Mouse (Mus musculus) forebrain, embryonic 12.5 days (tissue): ENCODE measurements at regions not wholly inside any gene's neighbourhood (a gene's known extent, or its start where the extent isn't known, plus 50 kb on each side); places are given as distances from the start of the nearest gene placed in this dataset.
A peak's percentile ranks its signal among the peaks of the same experiment; 100 is the strongest.

Source experiments
- ATAC-seq: fragments of 200-750 bp; cut with Nextera tagmentation; 2 replicates; pipeline ENCODE4 v1.8.0; 2017; ENCODE audit warnings: moderate TSS enrichment; ENCODE audit not compliant: low FRiP score
- H3K27ac ChIP-seq: fragments of 300-500 bp; sonication (generic); 2 replicates; pipeline ENCODE4 v1.5.1; 2016; ENCODE audit warnings: mild to moderate bottlenecking
- H3K27me3 ChIP-seq: fragments of 300-500 bp; sonication (generic); 2 replicates; pipeline ENCODE4 v1.6.1; 2016; ENCODE audit warnings: mild to moderate bottlenecking
- H3K36me3 ChIP-seq: fragments of 300-500 bp; sonication (generic); replicated peaks from 2 replicates; pipeline ENCODE4 v1.6.1; 2016; ENCODE audit warnings: mild to moderate bottlenecking
- H3K4me1 ChIP-seq: fragments of 300-500 bp; sonication (generic); 2 replicates; pipeline ENCODE4 v1.6.1; 2016
- H3K4me2 ChIP-seq: fragments of 300-500 bp; sonication (generic); 2 replicates; pipeline ENCODE4 v1.6.1; 2016; ENCODE audit warnings: mild to moderate bottlenecking, moderate library complexity
- H3K4me3 ChIP-seq: fragments of 300-500 bp; sonication (generic); replicated peaks from 2 replicates; pipeline ENCODE4 v1.5.1; 2016; ENCODE audit warnings: mild to moderate bottlenecking
- H3K9ac ChIP-seq: fragments of 300-500 bp; sonication (generic); 2 replicates; pipeline ENCODE4 v1.6.1; 2016; ENCODE audit warnings: mild to moderate bottlenecking
- H3K9me3 ChIP-seq: fragments of 300-500 bp; sonication (generic); 2 replicates; pipeline ENCODE4 v1.6.1; 2016
- WGBS: fragments of 180-500 bp; shearing (Covaris S2); methylation state at CpG from one replicate; pipeline ENCODE4 v1.1.7; 2016; 5-methylcytosine and 5-hydroxymethylcytosine counted together

DNA sequence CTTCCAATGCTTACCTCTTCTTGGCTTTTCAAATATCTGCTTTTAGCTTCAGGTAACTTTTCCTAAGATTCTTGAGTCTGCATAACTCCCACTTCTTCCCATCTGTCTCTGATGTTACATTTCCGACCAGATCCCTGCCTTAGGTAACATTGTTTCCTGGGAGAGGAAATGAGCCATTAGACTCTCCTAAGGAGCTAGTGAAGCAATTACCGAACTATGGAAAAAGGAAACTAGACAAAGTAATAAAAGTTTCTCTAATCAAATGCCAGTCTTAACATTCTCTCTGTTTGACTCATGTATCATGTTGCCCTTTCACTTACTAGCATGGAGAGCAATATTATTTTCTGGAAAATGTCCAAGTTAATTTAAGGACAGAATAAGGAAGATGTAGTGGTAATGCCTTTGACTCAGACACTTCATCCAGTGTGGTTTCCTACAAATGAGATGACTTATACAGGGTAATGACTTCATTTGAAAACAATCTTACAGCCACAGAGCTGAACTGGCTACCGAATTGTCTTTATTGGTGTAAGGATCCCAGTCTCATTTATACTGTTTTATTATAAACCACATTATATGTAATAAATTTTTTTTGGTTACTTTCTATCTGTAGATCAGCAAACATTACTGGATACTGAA lies 263.8 kb upstream of the Fam84a start:
- Histone ChIP-seq H3K4me1 (no peaks in the 10 kb centered on the region), H3K4me2 (no peak overlapping the region), H3K9ac (no peak overlapping the region), H3K9me3 (no peaks in the 10 kb centered on the region), H3K36me3 (no peaks in the 10 kb centered on the region), H3K4me3 (no peak overlapping the region), H3K27me3 (no peaks in the 10 kb centered on the region), H3K27ac (no peak overlapping the region)
- 90% methylated on average over 3 of the region's 3 CpGs for WGBS
- ATAC-seq = no peak

DNA sequence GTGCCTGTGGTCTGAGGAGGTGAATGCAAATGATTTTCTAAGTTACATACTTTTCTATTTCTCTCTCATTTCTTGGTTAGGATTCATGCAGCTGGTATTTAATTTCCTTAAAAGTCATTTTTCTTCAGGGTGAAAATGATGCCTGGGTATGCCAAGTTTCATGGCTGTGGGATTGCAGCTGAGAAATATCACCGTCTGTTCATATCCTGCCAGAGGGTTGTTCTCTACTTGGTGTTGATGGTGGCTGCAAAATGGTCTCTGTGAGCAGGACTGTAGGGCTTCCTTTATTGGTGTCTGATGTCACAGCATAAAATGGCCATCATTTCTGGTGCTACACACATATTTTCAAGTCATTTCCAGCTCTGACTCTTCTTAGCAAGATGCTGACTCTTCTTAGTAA lies 259.2 kb upstream of the Fam84a start:
- no peak overlapping the region for H3K27ac ChIP-seq
- no peaks in the 10 kb centered on the region for H3K4me1 ChIP-seq
- H3K4me2 ChIP-seq = no peak overlapping the region
- no peaks in the 10 kb centered on the region for H3K27me3 ChIP-seq
- H3K9ac ChIP-seq = no peak overlapping the region
- H3K36me3 ChIP-seq = no peaks in the 10 kb centered on the region
- no peaks in the 10 kb centered on the region for H3K9me3 ChIP-seq
- 88% methylated on average over 1 of the region's 1 CpGs for WGBS
- no peak for ATAC-seq
- H3K4me3 ChIP-seq = no peak overlapping the region

DNA sequence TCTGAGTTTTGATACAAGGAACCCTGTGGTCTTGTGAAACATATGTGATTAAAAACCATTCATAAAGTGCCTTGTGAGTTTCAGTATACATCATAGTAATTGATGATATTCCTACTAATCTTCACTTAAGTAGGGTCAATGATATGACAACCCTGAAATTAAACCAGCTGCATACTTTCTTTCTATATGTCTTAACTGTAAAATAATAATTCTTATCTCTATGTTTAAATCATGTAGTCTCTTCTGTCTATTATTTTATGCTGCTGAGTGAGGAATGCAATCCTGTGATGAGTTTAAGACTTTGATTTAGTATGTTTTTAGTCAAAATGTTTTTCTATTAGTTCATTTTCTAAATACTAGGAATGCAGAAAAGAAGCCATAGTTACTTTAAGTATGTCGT lies 253.9 kb upstream of the Fam84a start:
- H3K4me2 ChIP-seq = no peak overlapping the region
- no peaks in the 10 kb centered on the region for H3K27me3 ChIP-seq
- 84% methylated on average over 1 of the region's 1 CpGs for WGBS
- H3K9me3 ChIP-seq = no peaks in the 10 kb centered on the region
- no peak overlapping the region for H3K4me3 ChIP-seq
- no peak overlapping the region for H3K27ac ChIP-seq
- H3K36me3 ChIP-seq = no peaks in the 10 kb centered on the region
- ATAC-seq = no peak
- H3K4me1 ChIP-seq = no peaks in the 10 kb centered on the region
- H3K9ac ChIP-seq = no peak overlapping the region

DNA sequence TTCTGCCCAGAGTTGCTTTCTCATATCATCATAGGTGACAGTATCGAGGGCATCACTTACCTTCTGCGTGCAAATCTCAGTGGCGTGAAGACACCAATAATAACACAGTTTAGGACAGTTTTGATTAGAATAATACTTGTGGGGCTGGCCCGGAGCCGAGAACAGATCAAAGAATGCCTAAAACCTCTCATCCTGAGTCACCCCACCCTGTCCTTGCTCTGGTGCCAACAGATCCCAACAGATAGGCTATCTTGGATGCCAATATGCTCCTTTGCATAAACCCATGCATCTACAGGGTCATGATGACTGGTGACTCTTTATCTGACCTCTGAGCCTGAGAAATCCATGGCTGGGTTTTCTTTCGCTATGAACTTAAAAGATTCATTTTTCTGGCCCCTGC lies 224.4 kb upstream of the Fam84a start:
- 91% methylated on average over 6 of the region's 6 CpGs for WGBS
- no peak overlapping the region for H3K27ac ChIP-seq
- no peak overlapping the region for H3K4me2 ChIP-seq
- no peaks in the 10 kb centered on the region for H3K4me1 ChIP-seq
- H3K4me3 ChIP-seq = no peak overlapping the region
- no peak overlapping the region for H3K9ac ChIP-seq
- no peak for ATAC-seq
- H3K27me3 ChIP-seq = no peaks in the 10 kb centered on the region
- no peaks in the 10 kb centered on the region for H3K9me3 ChIP-seq
- no peaks in the 10 kb centered on the region for H3K36me3 ChIP-seq

DNA sequence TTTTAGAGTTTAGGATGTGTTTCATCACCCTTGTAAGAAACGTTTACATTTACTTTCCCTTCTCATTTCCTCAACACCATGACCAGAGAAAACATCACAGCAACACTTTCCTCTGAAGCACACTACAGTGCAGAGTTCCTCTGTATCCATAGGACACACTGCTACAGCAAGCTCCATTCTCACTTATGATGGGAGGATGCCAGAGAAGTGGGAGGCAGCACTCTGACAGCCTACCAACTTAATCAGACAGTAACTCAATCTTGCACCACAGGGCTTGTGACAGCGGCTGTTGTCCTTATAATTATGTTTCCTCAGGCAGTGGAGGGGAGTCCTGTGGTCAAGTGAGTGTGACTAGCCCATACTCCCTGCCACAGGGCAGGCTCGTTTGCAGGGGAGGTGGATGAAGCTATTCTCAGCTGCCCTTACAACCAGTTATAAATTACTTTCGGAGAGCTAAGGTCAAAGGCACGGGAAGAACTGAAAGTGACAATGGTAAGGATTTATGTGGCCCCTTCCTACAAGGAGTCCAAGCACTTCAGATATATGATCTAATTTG lies 186.5 kb upstream of the Fam84a start:
- Histone ChIP-seq H3K27ac (no peak overlapping the region), H3K4me3 (no peak overlapping the region), H3K27me3 (no peaks in the 10 kb centered on the region), H3K36me3 (no peaks in the 10 kb centered on the region), H3K4me1 (no peaks in the 10 kb centered on the region), H3K4me2 (no peak overlapping the region), H3K9ac (no peak overlapping the region), H3K9me3 (no peaks in the 10 kb centered on the region)
- 49% methylated on average over 5 of the region's 5 CpGs for WGBS
- no peak for ATAC-seq

DNA sequence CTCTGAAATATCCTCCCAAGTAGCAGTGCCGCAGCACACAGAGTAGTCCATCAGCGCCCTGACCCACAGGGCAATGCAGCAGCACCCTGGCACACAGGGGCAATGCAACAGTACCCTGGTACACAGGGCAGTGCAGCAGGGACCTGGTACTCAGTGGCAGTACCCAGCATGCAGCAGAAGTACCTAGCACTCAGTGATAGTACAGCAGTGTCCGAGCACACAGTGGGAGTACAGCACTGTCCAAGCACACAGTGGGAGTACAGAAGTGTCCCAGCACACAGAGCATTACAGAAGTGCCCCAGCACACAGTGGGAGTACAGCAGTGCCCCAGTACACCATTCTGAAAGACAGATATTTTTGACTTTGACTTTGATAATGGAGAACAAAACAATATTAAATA lies 186.0 kb upstream of the Fam84a start:
- Histone ChIP-seq H3K4me1 (no peaks in the 10 kb centered on the region), H3K4me3 (no peak overlapping the region), H3K9me3 (no peaks in the 10 kb centered on the region), H3K9ac (no peak overlapping the region), H3K36me3 (no peaks in the 10 kb centered on the region), H3K27me3 (no peaks in the 10 kb centered on the region), H3K4me2 (no peak overlapping the region), H3K27ac (no peak overlapping the region)
- ATAC-seq = peak; percentile 36; the same call in 1 of the 2 replicates
- WGBS = 65% methylated on average over 3 of the region's 3 CpGs

DNA sequence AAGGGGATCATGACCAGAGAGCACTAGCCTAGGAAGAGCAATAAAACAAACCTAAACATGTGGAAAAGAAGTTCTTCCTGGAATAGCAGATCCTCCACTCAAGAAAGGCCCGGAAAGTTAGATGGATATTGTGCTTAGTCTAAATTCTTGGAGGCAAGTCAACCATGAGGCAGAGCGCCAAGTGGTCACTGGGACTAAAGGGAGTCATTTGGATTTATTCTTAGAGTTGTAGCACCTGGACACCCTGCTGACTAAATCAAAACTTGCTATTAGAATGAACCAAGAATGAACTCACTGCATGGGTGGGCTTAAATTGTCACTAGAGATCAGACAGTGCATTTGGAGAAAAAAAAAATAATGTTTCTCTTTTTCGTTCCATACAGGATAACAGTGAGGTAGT lies 166.8 kb upstream of the Fam84a start:
- Histone ChIP-seq H3K9me3 (no peaks in the 10 kb centered on the region), H3K36me3 (no peaks in the 10 kb centered on the region), H3K27ac (no peak overlapping the region), H3K4me3 (no peak overlapping the region), H3K9ac (no peak overlapping the region), H3K4me1 (no peaks in the 10 kb centered on the region), H3K27me3 (no peaks in the 10 kb centered on the region), H3K4me2 (no peak overlapping the region)
- no peak for ATAC-seq
- WGBS = 93% methylated on average over 3 of the region's 3 CpGs

DNA sequence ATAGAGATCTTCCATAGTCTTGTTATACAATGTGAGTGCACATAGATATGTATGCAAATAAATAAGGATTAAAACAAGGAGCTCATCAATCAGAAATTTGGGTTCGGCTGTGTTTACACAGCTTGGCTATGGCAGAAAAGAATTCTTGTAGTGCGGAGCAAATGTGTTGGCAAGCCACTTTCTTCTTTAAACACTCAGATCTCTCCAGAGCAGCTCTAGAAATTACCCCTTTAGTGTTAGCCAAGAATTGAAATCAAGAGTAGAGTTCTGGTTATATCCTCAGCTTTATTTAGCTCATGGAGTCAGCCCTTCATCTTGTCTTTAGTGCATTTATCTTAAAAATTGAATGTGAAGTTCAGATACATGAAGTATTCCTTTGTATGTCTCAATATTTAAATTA lies 164.5 kb upstream of the Fam84a start:
- Histone ChIP-seq H3K9me3 (no peaks in the 10 kb centered on the region), H3K4me2 (no peak overlapping the region), H3K4me3 (no peak overlapping the region), H3K27me3 (no peaks in the 10 kb centered on the region), H3K4me1 (no peaks in the 10 kb centered on the region), H3K27ac (no peak overlapping the region), H3K9ac (no peak overlapping the region), H3K36me3 (no peaks in the 10 kb centered on the region)
- no peak for ATAC-seq
- 82% methylated on average over 2 of the region's 2 CpGs for WGBS

DNA sequence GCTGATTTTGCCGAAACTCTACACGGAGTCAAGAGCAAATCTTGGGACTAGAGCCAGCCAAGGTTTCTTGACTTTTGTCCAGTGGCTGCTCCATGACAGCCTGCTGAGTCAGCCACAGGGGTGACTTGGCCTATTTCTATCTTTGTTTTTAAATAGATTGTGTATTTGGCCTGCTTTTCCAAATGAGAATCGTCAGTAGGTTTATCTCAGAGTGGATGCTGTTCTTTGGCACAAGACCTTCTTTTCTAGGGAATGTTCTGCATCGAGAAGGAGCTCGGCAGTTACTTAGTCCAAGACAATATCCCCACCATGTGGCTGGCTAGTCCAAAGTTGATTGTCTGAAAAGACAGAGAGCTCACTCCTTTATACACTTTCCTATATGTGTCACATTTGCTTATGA lies 163.9 kb upstream of the Fam84a start:
- H3K4me2 ChIP-seq = no peak overlapping the region
- no peak overlapping the region for H3K4me3 ChIP-seq
- ATAC-seq = no peak
- no peak overlapping the region for H3K27ac ChIP-seq
- H3K4me1 ChIP-seq = no peaks in the 10 kb centered on the region
- no peaks in the 10 kb centered on the region for H3K9me3 ChIP-seq
- WGBS = 77% methylated on average over 5 of the region's 5 CpGs
- no peaks in the 10 kb centered on the region for H3K36me3 ChIP-seq
- no peaks in the 10 kb centered on the region for H3K27me3 ChIP-seq
- no peak overlapping the region for H3K9ac ChIP-seq

DNA sequence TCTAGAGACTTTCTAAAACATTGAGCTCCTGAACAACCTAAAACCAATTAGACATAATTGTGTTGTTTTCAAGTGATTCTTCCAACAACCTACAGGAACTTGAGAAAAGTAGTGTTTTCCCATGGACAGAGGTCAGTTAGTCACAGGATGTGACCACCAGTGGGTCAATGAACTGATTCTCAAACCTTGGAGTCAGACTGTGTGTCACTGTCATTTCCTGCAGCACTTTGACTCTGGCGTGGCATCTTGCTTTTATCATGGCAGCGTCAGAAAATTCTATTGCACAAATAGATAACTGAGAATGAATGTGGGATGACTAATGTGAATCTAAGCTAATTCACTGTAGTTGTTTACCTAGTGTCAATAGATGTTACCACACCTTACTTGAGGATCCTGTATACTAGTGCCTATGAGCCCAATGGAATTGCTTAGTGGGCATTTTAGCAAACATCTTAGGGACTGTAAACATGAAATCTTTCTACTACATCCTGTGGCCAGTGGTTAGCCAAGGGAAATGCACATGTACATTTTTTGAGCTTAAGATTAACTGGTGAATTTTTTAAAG lies 150.6 kb upstream of the Fam84a start:
- Histone ChIP-seq H3K27ac (no peak overlapping the region), H3K4me3 (no peak overlapping the region), H3K9me3 (no peaks in the 10 kb centered on the region), H3K27me3 (no peaks in the 10 kb centered on the region), H3K36me3 (no peaks in the 10 kb centered on the region), H3K4me2 (no peak overlapping the region), H3K4me1 (no peaks in the 10 kb centered on the region), H3K9ac (no peak overlapping the region)
- WGBS = 84% methylated on average over 2 of the region's 2 CpGs
- ATAC-seq = no peak

DNA sequence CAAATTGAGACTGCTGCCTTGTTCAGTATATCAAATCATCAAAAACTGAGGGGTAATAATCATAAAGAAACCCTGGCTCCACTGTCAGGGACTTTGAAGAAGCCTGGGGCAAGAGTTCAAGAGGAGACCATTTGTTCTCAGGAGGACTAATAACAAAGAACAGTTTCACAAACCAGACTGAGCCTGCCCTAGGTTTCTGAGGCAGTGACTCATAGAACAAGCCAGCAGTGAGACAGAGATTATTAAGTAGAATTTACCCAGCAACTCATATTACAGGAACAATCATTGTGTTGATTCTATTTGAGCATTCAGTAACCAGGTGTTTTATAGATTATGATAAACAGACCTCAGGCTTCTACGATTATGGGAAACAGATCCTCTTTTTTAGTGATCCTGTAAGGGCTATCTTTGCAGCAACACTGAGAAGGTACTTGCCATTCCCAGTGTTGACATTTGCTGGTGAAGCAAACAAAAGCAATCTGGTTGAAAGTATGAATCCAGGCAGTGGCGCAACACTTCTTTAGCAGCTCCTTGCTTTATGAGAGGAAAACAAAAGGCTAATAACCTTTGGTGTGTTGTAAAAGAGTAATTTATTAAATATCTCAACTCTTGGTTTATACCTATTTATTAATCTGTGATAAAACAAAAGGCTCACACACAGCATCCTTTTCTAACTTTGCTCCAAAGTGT lies 150.0 kb upstream of the Fam84a start:
- 76% methylated on average over 2 of the region's 2 CpGs for WGBS

DNA sequence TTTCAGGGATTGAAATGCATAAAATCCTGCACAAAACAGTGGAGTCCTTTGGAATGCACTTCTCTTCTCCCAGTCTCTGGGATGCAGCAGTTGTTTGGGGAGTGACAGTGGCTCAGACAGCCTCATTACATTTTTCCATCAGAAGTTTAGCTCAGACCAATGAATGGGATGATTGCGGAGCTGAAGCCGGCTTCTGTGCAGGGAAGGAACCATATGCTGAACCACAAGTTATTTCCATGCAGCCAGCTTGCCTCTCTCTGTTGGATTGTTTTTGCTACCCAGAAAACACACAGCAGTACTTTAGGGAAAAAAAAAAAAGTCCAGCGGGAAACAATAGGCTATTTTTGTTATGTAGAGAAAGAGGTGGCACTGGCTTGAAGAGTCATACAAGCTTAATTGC lies 140.2 kb upstream of the Fam84a start:
- Histone ChIP-seq H3K9ac (no peak overlapping the region), H3K27ac (no peak overlapping the region), H3K4me2 (no peak overlapping the region), H3K27me3 (no peaks in the 10 kb centered on the region), H3K9me3 (no peaks in the 10 kb centered on the region), H3K36me3 (no peaks in the 10 kb centered on the region), H3K4me3 (no peak overlapping the region), H3K4me1 (no peaks in the 10 kb centered on the region)
- ATAC-seq = no peak
- 65% methylated on average over 3 of the region's 3 CpGs for WGBS

More for the DNA sequence above, 150.0 kb upstream of the Fam84a start:
- Histone ChIP-seq H3K9me3 (no peaks in the 10 kb centered on the region), H3K27ac (no peak overlapping the region), H3K4me2 (no peak overlapping the region), H3K36me3 (no peaks in the 10 kb centered on the region), H3K9ac (no peak overlapping the region), H3K4me1 (no peaks in the 10 kb centered on the region), H3K27me3 (no peaks in the 10 kb centered on the region), H3K4me3 (no peak overlapping the region)
- ATAC-seq = no peak

DNA sequence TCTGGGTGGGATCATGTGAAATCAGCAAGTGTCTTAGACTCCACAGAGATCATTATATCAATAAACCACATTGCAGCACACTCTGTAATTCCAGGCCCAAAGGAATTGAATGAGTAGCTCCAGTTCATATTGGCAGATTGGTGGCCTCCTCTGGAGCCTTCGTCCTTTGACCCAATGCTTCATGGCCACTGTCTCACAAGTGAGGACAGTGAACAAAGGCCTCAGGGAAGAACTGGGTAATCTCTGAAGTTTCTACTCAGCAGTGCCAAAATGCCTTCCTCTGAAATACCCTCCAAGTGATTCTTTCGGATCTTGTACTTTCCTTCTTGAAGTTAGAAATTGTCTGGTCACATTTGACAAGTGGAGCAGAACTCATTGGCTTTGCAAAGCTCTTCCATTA lies 135.8 kb upstream of the Fam84a start:
- Histone ChIP-seq H3K36me3 (no peaks in the 10 kb centered on the region), H3K4me1 (peaks cover 7% of the 10 kb centered on the region), H3K27me3 (0 out of 2 replicates have a peak, but pooled peaks cover 8% of the 10 kb centered on the region), H3K9me3 (no peaks in the 10 kb centered on the region), H3K9ac (no peak overlapping the region), H3K27ac (no peak overlapping the region), H3K4me3 (no peak overlapping the region), H3K4me2 (no peak overlapping the region)
- WGBS = 85% methylated on average over 2 of the region's 2 CpGs
- ATAC-seq = no peak
